Mouse (Mus musculus) neutrophil, adult 5-6 weeks (primary cell): ENCODE data around the gene Pigo. TPM values are rescaled to one million over a fixed set of nuclear protein-coding genes. Genes with fewer than 3 reads are reported as not detected.

Experiments used
- ATAC-seq: fragments of 151-379, 151-347 bp; 2 replicates; pipeline ENCODE4 v1.8.0; 2017; ENCODE audit warnings: mild to moderate bottlenecking, moderate TSS enrichment; ENCODE audit not compliant: insufficient number of reproducible peaks, poor library complexity, low FRiP score, severe bottlenecking; ENCODE audit errors: extremely low read depth
- total RNA-seq: library from RNA; stranded (forward); fragments of 200-1000 nt; gene quantifications from 2 replicates; pipeline ENCODE4 v1.2.3, GENCODE M21; 2017

Pigo gene
- total RNA-seq, result 10.7 and 15.6 TPM in 2 replicates

- ATAC-seq, result peak; percentile 90
These were observed at the start of gene Pigo for GRCm38 (mm10) chr4:43025084-43025960. TSS of gene Pigo (minus strand) at chr4:43025819.

GRCm38 (mm10) chr4:43074923-43075322, 49.3 kb upstream of the Pigo start:
- no peak for ATAC-seq

GRCm38 (mm10) chr4:43065471-43065870, 39.9 kb upstream of the Pigo start:
- ATAC-seq, result no peak

- ATAC-seq, result no peak
These were observed 34.7 kb upstream of the Pigo start for GRCm38 (mm10) chr4:43060286-43060685.

GRCm38 (mm10) chr4:43059697-43060096, 34.1 kb upstream of the Pigo start:
- no peak for ATAC-seq

GRCm38 (mm10) chr4:43058753-43059654, 33.4 kb upstream of the Pigo start, which contains the start of gene Unc13b:
TSS of gene Unc13b (plus strand) at chr4:43058953.
- ATAC-seq, result peak; percentile 69

- ATAC-seq, result no peak
These were observed 32.8 kb upstream of the Pigo start for GRCm38 (mm10) chr4:43058392-43058752.

- ATAC-seq, result no peak
These were observed 32.0 kb upstream of the Pigo start for GRCm38 (mm10) chr4:43057654-43058053.

- ATAC-seq, result peak; percentile 76; the same call in 1 of the 2 replicates
These were observed 27.0 kb upstream of the Pigo start for GRCm38 (mm10) chr4:43052627-43053026.

- peak; percentile 49; the same call in 1 of the 2 replicates for ATAC-seq
These were observed 21.6 kb upstream of the Pigo start for GRCm38 (mm10) chr4:43047231-43047630.

- no peak for ATAC-seq
These were observed 21.0 kb upstream of the Pigo start for GRCm38 (mm10) chr4:43046607-43047006.

- peak; percentile 72 for ATAC-seq
These were observed 20.2 kb upstream of the Pigo start, which contains the start of gene Fam214b for GRCm38 (mm10) chr4:43045659-43046302. TSS of gene Fam214b (minus strand) at chr4:43046220.

GRCm38 (mm10) chr4:43045285-43045658, 19.7 kb upstream of the Pigo start:
- ATAC-seq, result no peak

- ATAC-seq, result no peak
These were observed 19.1 kb upstream of the Pigo start for GRCm38 (mm10) chr4:43044673-43045072.

- peak; percentile 54 for ATAC-seq
These were observed 18.2 kb upstream of the Pigo start for GRCm38 (mm10) chr4:43043644-43044357.

- no peak for ATAC-seq
These were observed 15.4 kb upstream of the Pigo start for GRCm38 (mm10) chr4:43040881-43041547.

- peak; percentile 88 for ATAC-seq
These were observed 14.5 kb upstream of the Pigo start for GRCm38 (mm10) chr4:43040114-43040572.

- no peak for ATAC-seq
These were observed 14.0 kb upstream of the Pigo start for GRCm38 (mm10) chr4:43039609-43040008.
